Mouse (Mus musculus) hindbrain, embryonic 13.5 days (tissue): ENCODE measurements around the gene Fgfrl1. TPM values are rescaled to one million over a fixed set of nuclear protein-coding genes. Genes with fewer than 3 reads are reported as not detected.
"Not testable (repeated sequence)": the region's sequence is repeated elsewhere in the genome, so short reads cannot be mapped to it uniquely, and the experiment has no call there.

Experiments used
- ATAC-seq: fragments of 200-750 bp; cut with Nextera tagmentation; 2 replicates; pipeline ENCODE4 v1.8.0; 2017; ENCODE audit warnings: moderate TSS enrichment; ENCODE audit not compliant: low FRiP score
- H3K27ac ChIP-seq: fragments of 300-500 bp; sonication (generic); 2 replicates; pipeline ENCODE4 v1.5.1; 2015; ENCODE audit warnings: inconsistent platforms, mild to moderate bottlenecking, moderate library complexity
- H3K27me3 ChIP-seq: fragments of 300-500 bp; sonication (generic); 2 replicates; pipeline ENCODE4 v1.6.1; 2015; ENCODE audit warnings: mild to moderate bottlenecking, inconsistent platforms
- H3K36me3 ChIP-seq: fragments of 300-500 bp; sonication (generic); 2 replicates; pipeline ENCODE4 v1.6.1; 2015; ENCODE audit warnings: mild to moderate bottlenecking, inconsistent platforms
- H3K4me1 ChIP-seq: fragments of 300-500 bp; sonication (generic); replicated peaks from 2 replicates; pipeline ENCODE4 v1.6.1; 2015; ENCODE audit warnings: inconsistent platforms
- H3K4me2 ChIP-seq: fragments of 300-500 bp; sonication (generic); 2 replicates; pipeline ENCODE4 v1.6.1; 2015; ENCODE audit warnings: inconsistent platforms, mild to moderate bottlenecking, moderate library complexity
- H3K4me3 ChIP-seq: fragments of 300-500 bp; sonication (generic); 2 replicates; pipeline ENCODE4 v1.5.1; 2015; ENCODE audit warnings: mild to moderate bottlenecking, inconsistent platforms
- H3K9ac ChIP-seq: fragments of 300-500 bp; sonication (generic); 2 replicates; pipeline ENCODE4 v1.6.1; 2015; ENCODE audit warnings: mild to moderate bottlenecking, inconsistent platforms
- H3K9me3 ChIP-seq: fragments of 300-500 bp; sonication (generic); 2 replicates; pipeline ENCODE4 v1.6.1; 2016; ENCODE audit warnings: inconsistent platforms
- WGBS: fragments of 180-500 bp; shearing (Covaris S2); methylation state at CpG from one replicate; pipeline ENCODE4 v1.1.7; 2015; 5-methylcytosine and 5-hydroxymethylcytosine counted together
- polyA plus RNA-seq: library from polyadenylated mRNA; unstranded; fragments of >200 nt; fragmentation: Nextera tagmentation; extraction: Ambion mirVana; gene quantifications from 2 replicates; pipeline ENCODE4 v1.2.1, GENCODE M21; 2015

Fgfrl1 gene
- polyA plus RNA-seq, 1 experiment from 2014 or later = 4.7 TPM

DNA sequence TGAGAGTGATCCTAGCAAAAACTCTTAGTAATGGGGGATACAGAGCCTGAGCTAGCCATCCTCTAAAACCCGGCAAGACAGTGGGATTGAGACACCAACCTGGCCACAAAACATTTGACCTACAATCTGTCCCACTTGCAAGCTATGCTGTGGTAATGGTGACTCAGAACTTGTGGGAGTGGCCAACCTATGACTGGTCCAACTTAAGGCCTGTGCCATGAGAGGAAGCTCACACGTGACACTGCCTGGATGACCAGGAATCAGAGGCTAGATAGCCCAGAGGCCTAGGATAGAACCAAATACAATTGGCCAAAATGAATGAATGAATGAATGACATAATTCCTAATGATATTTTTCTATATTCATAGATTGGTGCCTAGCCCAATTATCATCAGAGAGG lies 49.7 kb downstream of the Fgfrl1 start:
- no peak overlapping the region for H3K9ac ChIP-seq
- no peaks in the 10 kb centered on the region for H3K4me1 ChIP-seq
- no peaks in the 10 kb centered on the region for H3K9me3 ChIP-seq
- H3K4me3 ChIP-seq = no peak overlapping the region
- H3K27ac ChIP-seq = no peak overlapping the region
- WGBS = 79% methylated on average over 2 of the region's 2 CpGs
- H3K27me3 ChIP-seq = no peaks in the 10 kb centered on the region
- no peak overlapping the region for H3K4me2 ChIP-seq
- no peak for ATAC-seq
- H3K36me3 ChIP-seq = no peaks in the 10 kb centered on the region

DNA sequence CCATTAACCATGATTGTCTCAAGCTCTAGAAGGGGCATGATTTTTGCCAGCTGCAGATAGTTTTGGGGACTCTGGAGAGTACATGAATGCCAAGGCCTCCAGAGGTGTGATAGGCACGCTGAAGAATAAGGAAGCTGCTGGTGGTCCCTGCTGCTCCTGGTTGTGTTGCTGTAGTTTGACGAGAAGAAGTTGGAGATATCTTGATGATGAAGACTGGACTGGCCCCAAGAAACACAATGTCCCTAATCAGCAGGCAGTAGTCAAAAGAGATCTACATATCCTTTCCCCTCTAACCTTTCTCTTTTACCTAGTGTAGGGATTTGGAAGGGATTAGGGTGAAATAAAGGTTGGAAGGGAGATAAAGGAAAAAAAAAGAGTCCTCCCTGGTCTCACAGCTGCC lies 50.4 kb downstream of the Fgfrl1 start:
- no peak overlapping the region for H3K4me3 ChIP-seq
- H3K36me3 ChIP-seq = no peaks in the 10 kb centered on the region
- 73% methylated on average over 2 of the region's 2 CpGs for WGBS
- H3K27ac ChIP-seq = no peak overlapping the region
- H3K9ac ChIP-seq = no peak overlapping the region
- no peak overlapping the region for H3K4me2 ChIP-seq
- no peaks in the 10 kb centered on the region for H3K27me3 ChIP-seq
- no peaks in the 10 kb centered on the region for H3K9me3 ChIP-seq
- ATAC-seq = no peak
- no peaks in the 10 kb centered on the region for H3K4me1 ChIP-seq

GRCm38 (mm10) chr5:108743856-108744255 lies 51.7 kb downstream of the Fgfrl1 start:
- no peak for ATAC-seq
- 74% methylated on average over 2 of the region's 2 CpGs for WGBS
- no peaks in the 10 kb centered on the region for H3K4me1 ChIP-seq
- no peaks in the 10 kb centered on the region for H3K9me3 ChIP-seq
- no peak overlapping the region for H3K27ac ChIP-seq
- no peak overlapping the region for H3K9ac ChIP-seq
- H3K4me3 ChIP-seq = no peak overlapping the region
- no peaks in the 10 kb centered on the region for H3K27me3 ChIP-seq
- no peak overlapping the region for H3K4me2 ChIP-seq
- H3K36me3 ChIP-seq = no peaks in the 10 kb centered on the region

- no peak overlapping the region for H3K4me2 ChIP-seq
- no peaks in the 10 kb centered on the region for H3K27me3 ChIP-seq
- H3K4me3 ChIP-seq = no peak overlapping the region
- no peak for ATAC-seq
- no peaks in the 10 kb centered on the region for H3K4me1 ChIP-seq
- H3K36me3 ChIP-seq = no peaks in the 10 kb centered on the region
- WGBS = 78% methylated on average over 3 of the region's 3 CpGs
- no peak overlapping the region for H3K27ac ChIP-seq
- no peaks in the 10 kb centered on the region for H3K9me3 ChIP-seq
- no peak overlapping the region for H3K9ac ChIP-seq
Measured at GRCm38 (mm10) chr5:108744629-108745028, 52.4 kb downstream of the Fgfrl1 start.

DNA sequence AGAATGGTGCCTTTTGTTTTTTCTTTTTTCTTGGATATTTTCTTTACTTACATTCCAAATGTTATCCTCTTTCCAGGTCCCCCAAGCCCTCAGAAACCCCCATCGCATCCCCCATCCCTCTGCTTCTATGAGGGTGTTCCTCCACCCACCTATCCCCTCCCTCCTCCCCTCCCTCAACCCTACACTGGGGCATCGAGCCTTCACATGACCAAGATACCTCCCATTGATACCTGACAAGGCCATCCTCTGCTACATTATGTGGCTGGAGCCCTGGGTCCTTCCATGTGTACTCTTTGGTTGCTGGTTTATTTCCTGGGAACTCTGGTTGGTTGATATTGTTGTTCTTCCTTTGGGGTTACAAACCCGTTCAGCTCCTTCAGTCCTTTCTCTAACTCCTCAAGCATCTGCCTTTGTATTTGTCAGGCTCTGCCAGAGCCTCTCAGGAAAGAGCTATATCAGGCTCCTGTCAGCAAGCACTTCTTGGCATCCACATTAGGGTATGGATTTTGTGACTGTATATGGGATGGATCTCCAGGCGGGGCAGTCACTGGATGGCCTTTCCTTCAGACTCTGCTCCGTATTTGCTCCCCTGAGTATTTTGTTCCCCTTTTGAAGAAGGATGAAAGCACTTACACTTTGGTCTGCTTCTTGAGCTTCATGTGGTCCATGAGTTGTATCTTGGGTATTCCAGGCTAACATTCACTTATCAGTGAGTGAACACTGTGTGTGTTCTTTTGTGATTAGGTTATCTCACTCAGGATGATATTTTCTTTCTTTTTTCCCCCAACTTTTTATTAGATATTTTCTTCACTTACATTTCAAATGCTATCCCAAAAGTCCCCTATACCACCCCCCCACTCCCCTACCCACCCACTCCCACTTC lies 58.4 kb downstream of the Fgfrl1 start:
- H3K36me3 ChIP-seq = no peaks in the 10 kb centered on the region
- H3K9me3 ChIP-seq = no peaks in the 10 kb centered on the region
- 87% methylated on average over 5 of the region's 5 CpGs for WGBS
- no peak overlapping the region for H3K4me3 ChIP-seq
- no peaks in the 10 kb centered on the region for H3K27me3 ChIP-seq
- H3K27ac ChIP-seq = no peak overlapping the region
- no peak overlapping the region for H3K9ac ChIP-seq
- no peaks in the 10 kb centered on the region for H3K4me1 ChIP-seq
- ATAC-seq = no peak
- H3K4me2 ChIP-seq = no peak overlapping the region

- not testable (repeated sequence) for H3K9me3 ChIP-seq, H3K27ac ChIP-seq, H3K4me2 ChIP-seq, ATAC-seq, H3K4me3 ChIP-seq, H3K9ac ChIP-seq, H3K4me1 ChIP-seq, H3K36me3 ChIP-seq, H3K27me3 ChIP-seq
- WGBS = 84% methylated on average over 4 of the region's 4 CpGs
Measured at GRCm38 (mm10) chr5:108751258-108751657, 59.1 kb downstream of the Fgfrl1 start.

Other genes starting within 250 kb of the Fgfrl1 start
- 0.17 and 0.19 TPM in 2 replicates for gene Mfsd7a, start 243.5 kb upstream of the Fgfrl1 start, polyA plus RNA-seq
- gene Pcgf3, start 231.2 kb upstream of the Fgfrl1 start, polyA plus RNA-seq = 26.6 and 27.8 TPM in 2 replicates
- 82.5 and 85.1 TPM in 2 replicates for gene Cplx1, start 142.4 kb upstream of the Fgfrl1 start, polyA plus RNA-seq
- gene Gak, start 62.6 kb upstream of the Fgfrl1 start, polyA plus RNA-seq = 48.8 and 49.1 TPM in 2 replicates
- gene Tmem175, start 62.6 kb upstream of the Fgfrl1 start, polyA plus RNA-seq = 23.9 and 26.4 TPM in 2 replicates
- 9.8 and 12.3 TPM in 2 replicates for gene Idua, start 32.1 kb upstream of the Fgfrl1 start, polyA plus RNA-seq
- gene Dgkq, start 22.7 kb upstream of the Fgfrl1 start, polyA plus RNA-seq = 23.8 and 27.2 TPM in 2 replicates
- gene Slc26a1, start 16.8 kb upstream of the Fgfrl1 start, polyA plus RNA-seq = 2.0 and 2.7 TPM in 2 replicates
- gene Rnf212, start 82.6 kb downstream of the Fgfrl1 start, polyA plus RNA-seq = not detected in 2 replicates
- gene Tmed11, start 103.0 kb downstream of the Fgfrl1 start, polyA plus RNA-seq = not detected in 2 replicates
- not detected in 2 replicates for gene Vmn2r8, start 116.5 kb downstream of the Fgfrl1 start, polyA plus RNA-seq
- not detected in 2 replicates for gene Vmn2r9, start 160.2 kb downstream of the Fgfrl1 start, polyA plus RNA-seq